Mouse (Mus musculus): ENCODE results near the gene Hsd17b2. TPM values are rescaled to one million over a fixed set of nuclear protein-coding genes. Genes with fewer than 3 reads are reported as not detected.

Hsd17b2 gene
- polyA plus RNA-seq, 1 experiment = 3.0 TPM

DNA sequence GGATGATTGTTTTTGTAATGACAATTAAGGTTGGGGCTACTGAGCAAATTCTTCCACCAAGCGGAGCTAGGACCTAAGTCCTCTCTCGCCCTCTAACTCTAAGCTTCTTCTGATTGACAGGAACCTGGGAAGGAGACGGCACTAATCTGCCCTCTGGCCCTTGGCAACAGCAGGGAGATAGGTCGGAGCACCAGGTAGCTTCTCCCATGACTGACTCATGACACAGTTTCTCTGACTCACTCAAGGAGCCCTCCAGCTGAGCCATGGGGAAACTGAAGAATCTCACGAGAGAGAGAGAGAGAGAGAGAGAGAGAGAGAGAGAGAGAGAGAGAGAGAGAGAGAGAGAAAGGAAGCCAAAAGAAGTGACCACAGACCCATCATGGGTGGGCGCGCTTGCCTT is 67.3 kb downstream of the Hsd17b2 start:
- H3K36me3 ChIP-seq (ENCODE audit: control insufficient read depth, insufficient read depth, low read length) = no peaks in the 10 kb centered on the region
- TF ChIP-seq POLR2A (IDR thresholded peaks at IDR 0.05; ENCODE audit: low read depth, low read length) (no peak), CTCF (conservative IDR thresholded peaks at IDR 0.05; ENCODE audit: insufficient read depth, insufficient read length, low read depth, low read length) (no peak)
- H3K4me3 ChIP-seq (ENCODE audit: insufficient read depth, low read depth, low read length) = no peak overlapping the region
- H3K27ac ChIP-seq (ENCODE audit: insufficient read depth, low read depth, low read length) = no peak overlapping the region
- no peaks in the 10 kb centered on the region for H3K27me3 ChIP-seq (replicated peaks; ENCODE audit: control insufficient read depth, insufficient read depth, low read length)
- 75% methylated on average over 7 of the region's 7 CpGs for WGBS
- H3K4me1 ChIP-seq (ENCODE audit: control insufficient read depth, insufficient read depth, low read length) = no peaks in the 10 kb centered on the region
- no peak for DNase-seq

DNA sequence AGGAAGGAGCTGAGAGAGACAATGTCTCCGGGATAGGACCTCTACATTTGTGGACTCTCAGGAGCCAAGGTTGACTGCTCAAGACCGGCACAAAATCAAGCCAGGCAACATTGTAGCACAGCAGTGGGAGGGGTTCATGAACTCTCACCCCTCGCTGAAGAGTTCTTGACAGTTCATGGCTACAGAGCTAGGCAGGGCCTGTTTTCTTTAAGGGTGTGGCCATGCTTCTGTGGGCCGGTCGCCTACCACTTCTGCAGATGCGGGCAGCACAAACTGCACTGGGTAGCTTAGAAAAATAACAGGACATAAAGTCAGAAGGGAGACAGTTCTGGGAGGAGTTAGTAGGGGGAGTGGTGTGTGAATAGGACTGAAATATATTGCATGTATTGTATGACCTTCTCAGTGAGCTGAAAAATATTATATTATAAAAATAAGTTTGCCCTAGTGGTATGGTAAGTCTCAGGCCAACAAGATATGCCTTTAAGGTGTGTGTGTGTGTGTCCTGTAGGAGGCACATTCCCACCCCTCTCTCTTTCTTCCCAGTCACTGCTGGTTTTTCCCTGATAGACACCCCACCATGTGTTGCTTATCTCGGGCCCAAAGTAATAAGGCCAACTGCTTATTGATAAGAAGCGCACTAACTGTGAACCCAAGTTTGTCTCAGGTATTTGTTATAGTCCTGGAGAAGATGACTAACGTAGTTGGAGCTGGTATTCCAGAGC is 69.6 kb downstream of the Hsd17b2 start:
- no peak overlapping the region for H3K27ac ChIP-seq (ENCODE audit: insufficient read depth, low read depth, low read length)
- H3K27me3 ChIP-seq (replicated peaks; ENCODE audit: control insufficient read depth, insufficient read depth, low read length) = no peaks in the 10 kb centered on the region
- DNase-seq = no peak
- 68% methylated on average over 9 of the region's 9 CpGs for WGBS
- H3K36me3 ChIP-seq (ENCODE audit: control insufficient read depth, insufficient read depth, low read length) = no peaks in the 10 kb centered on the region
- TF ChIP-seq POLR2A (IDR thresholded peaks at IDR 0.05; ENCODE audit: low read depth, low read length) (no peak), CTCF (conservative IDR thresholded peaks at IDR 0.05; ENCODE audit: insufficient read depth, insufficient read length, low read depth, low read length) (no peak)
- no peaks in the 10 kb centered on the region for H3K4me1 ChIP-seq (ENCODE audit: control insufficient read depth, insufficient read depth, low read length)
- H3K4me3 ChIP-seq (ENCODE audit: insufficient read depth, low read depth, low read length) = no peak overlapping the region

DNA sequence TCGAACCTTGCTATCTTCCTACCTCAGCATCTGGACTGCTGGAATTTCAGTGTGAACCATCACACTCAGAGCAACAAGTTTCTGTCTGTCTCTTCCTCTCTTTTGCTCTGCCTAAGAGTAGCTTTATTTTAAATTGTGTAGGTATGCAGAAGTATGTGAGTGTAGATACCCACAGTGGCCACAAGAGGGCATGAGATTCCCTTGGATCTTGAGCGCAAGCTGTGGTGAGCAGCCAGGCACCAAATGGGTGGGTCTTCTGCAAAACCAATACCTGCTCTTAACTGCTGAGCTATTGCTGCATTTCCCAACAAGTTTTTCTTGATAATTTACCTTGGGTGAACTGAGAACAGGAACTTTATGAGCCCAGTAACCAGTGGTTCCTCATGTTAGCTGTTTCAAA is 70.4 kb downstream of the Hsd17b2 start:
- DNase-seq = peak; percentile 53
- H3K27ac ChIP-seq (ENCODE audit: insufficient read depth, low read depth, low read length) = no peak overlapping the region
- no peak for TF ChIP-seq POLR2A (IDR thresholded peaks at IDR 0.05; ENCODE audit: low read depth, low read length)
- TF ChIP-seq CTCF (conservative IDR thresholded peaks at IDR 0.05; ENCODE audit: insufficient read depth, insufficient read length, low read depth, low read length) = peak; percentile 74
- H3K27me3 ChIP-seq (replicated peaks; ENCODE audit: control insufficient read depth, insufficient read depth, low read length) = no peaks in the 10 kb centered on the region
- WGBS = 69% methylated on average over 2 of the region's 2 CpGs
- no peak overlapping the region for H3K4me3 ChIP-seq (ENCODE audit: insufficient read depth, low read depth, low read length)
- H3K36me3 ChIP-seq (ENCODE audit: control insufficient read depth, insufficient read depth, low read length) = no peaks in the 10 kb centered on the region
- no peaks in the 10 kb centered on the region for H3K4me1 ChIP-seq (ENCODE audit: control insufficient read depth, insufficient read depth, low read length)

DNA sequence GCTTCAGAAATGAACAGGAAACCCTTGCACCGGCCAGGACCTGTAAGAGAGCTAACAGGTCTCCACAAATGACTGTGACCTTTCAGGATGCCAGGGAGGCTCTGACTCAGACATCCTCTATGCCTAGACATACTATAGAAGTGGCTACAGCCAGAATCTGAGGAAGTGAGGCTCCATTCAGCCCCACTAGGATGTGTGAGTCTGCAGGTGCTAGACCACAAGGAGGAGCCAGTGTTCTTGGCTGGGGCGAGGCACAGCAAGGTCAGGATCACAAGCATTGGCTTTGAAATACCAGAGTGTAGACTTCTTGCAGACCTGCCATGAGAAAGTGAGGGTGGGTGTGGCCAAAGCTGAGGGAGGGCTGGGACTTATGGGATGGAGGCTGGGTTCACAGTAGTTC is 70.9 kb downstream of the Hsd17b2 start:
- TF ChIP-seq POLR2A (IDR thresholded peaks at IDR 0.05; ENCODE audit: low read depth, low read length) (no peak), CTCF (conservative IDR thresholded peaks at IDR 0.05; ENCODE audit: insufficient read depth, insufficient read length, low read depth, low read length) (no peak; the same call in 1 of the 2 replicates)
- peak; percentile 13 for DNase-seq
- no peaks in the 10 kb centered on the region for H3K36me3 ChIP-seq (ENCODE audit: control insufficient read depth, insufficient read depth, low read length)
- H3K27me3 ChIP-seq (replicated peaks; ENCODE audit: control insufficient read depth, insufficient read depth, low read length) = no peaks in the 10 kb centered on the region
- no peak overlapping the region for H3K4me3 ChIP-seq (ENCODE audit: insufficient read depth, low read depth, low read length)
- H3K4me1 ChIP-seq (ENCODE audit: control insufficient read depth, insufficient read depth, low read length) = no peaks in the 10 kb centered on the region
- no peak overlapping the region for H3K27ac ChIP-seq (ENCODE audit: insufficient read depth, low read depth, low read length)
- WGBS = 52% methylated on average over 2 of the region's 2 CpGs

DNA sequence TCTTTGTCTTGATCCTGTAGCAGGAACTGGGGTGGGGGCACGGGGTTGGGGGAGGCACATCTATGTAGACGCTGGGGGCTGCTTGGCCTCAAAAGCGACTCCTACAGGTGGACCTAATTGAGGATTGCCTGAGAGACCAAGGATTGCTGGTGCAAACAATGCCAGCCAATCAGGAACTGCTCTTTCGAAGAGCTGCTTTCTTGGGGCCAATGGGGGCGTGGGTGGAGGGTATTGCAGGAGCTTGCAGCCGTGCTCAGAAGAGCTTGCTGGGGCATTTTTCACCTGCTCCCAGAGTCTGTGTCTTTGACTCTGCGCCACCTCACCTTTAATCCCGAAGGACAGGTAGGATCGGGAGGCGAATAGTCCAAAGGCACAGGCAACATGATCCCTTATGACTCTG is 73.9 kb downstream of the Hsd17b2 start:
- TF ChIP-seq CTCF (conservative IDR thresholded peaks at IDR 0.05; ENCODE audit: insufficient read depth, insufficient read length, low read depth, low read length) (no peak), POLR2A (IDR thresholded peaks at IDR 0.05; ENCODE audit: low read depth, low read length) (no peak)
- Histone ChIP-seq H3K27ac (ENCODE audit: insufficient read depth, low read depth, low read length) (no peak overlapping the region), H3K4me1 (ENCODE audit: control insufficient read depth, insufficient read depth, low read length) (no peaks in the 10 kb centered on the region), H3K36me3 (ENCODE audit: control insufficient read depth, insufficient read depth, low read length) (no peaks in the 10 kb centered on the region), H3K4me3 (ENCODE audit: insufficient read depth, low read depth, low read length) (no peak overlapping the region), H3K27me3 (replicated peaks; ENCODE audit: control insufficient read depth, insufficient read depth, low read length) (no peaks in the 10 kb centered on the region)
- DNase-seq = no peak
- WGBS = 52% methylated on average over 10 of the region's 10 CpGs

DNA sequence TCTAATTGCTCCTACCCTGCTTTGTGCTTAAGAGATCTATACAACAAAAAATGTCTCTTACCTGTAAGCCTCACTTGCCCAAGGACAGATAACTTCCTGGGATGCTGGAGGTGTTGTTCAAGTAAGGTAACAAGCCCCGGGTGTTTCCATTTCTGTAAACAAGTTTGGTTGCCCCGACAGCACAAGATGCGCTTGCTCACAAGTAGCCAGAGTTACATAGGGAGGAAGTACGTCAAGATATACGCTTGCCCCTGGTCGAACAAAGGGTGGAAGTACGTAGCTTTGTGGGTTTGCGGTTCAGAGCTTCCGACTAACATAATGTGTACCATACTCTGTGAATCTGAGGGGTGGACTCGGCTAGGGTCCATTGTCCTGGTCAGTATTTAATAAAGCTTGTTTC is 74.4 kb downstream of the Hsd17b2 start:
- no peak for DNase-seq
- WGBS = 85% methylated on average over 10 of the region's 10 CpGs
- Histone ChIP-seq H3K27ac (ENCODE audit: insufficient read depth, low read depth, low read length) (no peak overlapping the region), H3K4me1 (ENCODE audit: control insufficient read depth, insufficient read depth, low read length) (no peaks in the 10 kb centered on the region), H3K4me3 (ENCODE audit: insufficient read depth, low read depth, low read length) (no peak overlapping the region), H3K27me3 (replicated peaks; ENCODE audit: control insufficient read depth, insufficient read depth, low read length) (no peaks in the 10 kb centered on the region), H3K36me3 (ENCODE audit: control insufficient read depth, insufficient read depth, low read length) (no peaks in the 10 kb centered on the region)
- TF ChIP-seq POLR2A (IDR thresholded peaks at IDR 0.05; ENCODE audit: low read depth, low read length) = no peak
- TF ChIP-seq CTCF (conservative IDR thresholded peaks at IDR 0.05; ENCODE audit: insufficient read depth, insufficient read length, low read depth, low read length) = no peak

DNA sequence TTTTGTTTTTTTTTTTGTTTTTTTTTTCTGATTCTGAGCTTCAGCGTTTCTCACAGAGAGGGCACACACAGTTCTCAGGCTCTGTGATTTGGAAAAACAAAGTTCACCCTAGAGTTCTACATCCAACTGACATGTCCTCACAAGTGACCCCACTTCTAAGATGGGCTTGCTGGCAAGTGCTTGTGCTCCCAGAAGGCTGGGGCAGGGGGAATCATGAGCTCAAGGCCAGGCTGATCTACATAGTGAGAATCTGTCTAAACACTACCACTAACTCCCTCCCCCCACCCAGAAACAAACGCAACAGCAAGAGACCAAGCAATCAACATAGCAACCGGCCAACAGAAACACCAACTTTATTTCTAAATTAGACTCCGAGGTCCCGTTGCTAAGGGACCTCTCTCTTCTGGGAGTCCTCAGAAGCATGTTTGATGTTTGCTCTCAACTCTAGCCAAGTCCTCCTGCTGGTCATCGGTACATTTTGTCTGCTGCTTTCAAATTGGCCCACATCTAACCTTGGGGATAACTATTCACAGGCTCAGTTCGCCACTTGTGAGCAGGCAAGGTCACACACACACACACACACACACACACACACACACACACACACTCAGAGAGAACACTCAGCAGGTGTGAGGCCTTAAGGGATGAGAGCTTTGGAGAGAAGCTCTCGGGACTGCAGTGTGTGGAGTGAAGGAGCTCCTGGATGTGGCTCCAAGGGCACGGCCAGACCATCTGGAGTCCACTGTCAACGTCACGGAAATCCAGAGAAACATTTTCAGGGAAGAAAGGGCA is 77.0 kb downstream of the Hsd17b2 start:
- Histone ChIP-seq H3K4me1 (ENCODE audit: control insufficient read depth, insufficient read depth, low read length) (no peaks in the 10 kb centered on the region), H3K4me3 (ENCODE audit: insufficient read depth, low read depth, low read length) (no peak overlapping the region), H3K27ac (ENCODE audit: insufficient read depth, low read depth, low read length) (no peak overlapping the region), H3K27me3 (replicated peaks; ENCODE audit: control insufficient read depth, insufficient read depth, low read length) (no peaks in the 10 kb centered on the region), H3K36me3 (ENCODE audit: control insufficient read depth, insufficient read depth, low read length) (no peaks in the 10 kb centered on the region)
- DNase-seq = no peak
- 67% methylated on average over 11 of the region's 11 CpGs for WGBS
- TF ChIP-seq CTCF (conservative IDR thresholded peaks at IDR 0.05; ENCODE audit: insufficient read depth, insufficient read length, low read depth, low read length) (no peak), POLR2A (IDR thresholded peaks at IDR 0.05; ENCODE audit: low read depth, low read length) (no peak)
